Mouse (Mus musculus) stomach, embryonic 15.5 days (tissue): Measurements from ENCODE around the gene Synj2. TPM values are rescaled to one million over a fixed set of nuclear protein-coding genes. Genes with fewer than 3 reads are reported as not detected.

ENCODE experiments used
- ATAC-seq: fragments of 200-750 bp; cut with Nextera tagmentation; 2 replicates; pipeline ENCODE4 v1.8.0; 2017; ENCODE audit warnings: low read depth, moderate number of reproducible peaks, moderate TSS enrichment; ENCODE audit not compliant: insufficient read depth, low FRiP score
- H3K27ac ChIP-seq: fragments of 300-500 bp; sonication (generic); 2 replicates; pipeline ENCODE4 v1.5.1; 2015; ENCODE audit warnings: mild to moderate bottlenecking, inconsistent platforms
- H3K27me3 ChIP-seq: fragments of 300-500 bp; sonication (generic); replicated peaks from 2 replicates; pipeline ENCODE4 v1.6.1; 2015; ENCODE audit warnings: inconsistent platforms
- H3K36me3 ChIP-seq: fragments of 300-500 bp; sonication (generic); 2 replicates; pipeline ENCODE4 v1.6.1; 2015; ENCODE audit warnings: inconsistent platforms
- H3K4me1 ChIP-seq: fragments of 300-500 bp; sonication (generic); 2 replicates; pipeline ENCODE4 v1.6.1; 2015; ENCODE audit warnings: inconsistent platforms
- H3K4me2 ChIP-seq: fragments of 300-500 bp; sonication (generic); 2 replicates; pipeline ENCODE4 v1.6.1; 2015; ENCODE audit warnings: mild to moderate bottlenecking, inconsistent platforms
- H3K4me3 ChIP-seq: fragments of 300-500 bp; sonication (generic); replicated peaks from 2 replicates; pipeline ENCODE4 v1.5.1; 2015; ENCODE audit warnings: inconsistent platforms
- H3K9ac ChIP-seq: fragments of 300-500 bp; sonication (generic); 2 replicates; pipeline ENCODE4 v1.6.1; 2015; ENCODE audit warnings: inconsistent platforms
- H3K9me3 ChIP-seq: fragments of 300-500 bp; sonication (generic); 2 replicates; pipeline ENCODE4 v1.6.1; 2016; ENCODE audit warnings: inconsistent platforms
- WGBS: fragments of 180-500 bp; shearing (Covaris S2); methylation state at CpG from one replicate; pipeline ENCODE4 v1.1.7; 2015; 5-methylcytosine and 5-hydroxymethylcytosine counted together
- polyA plus RNA-seq: library from polyadenylated mRNA; unstranded; fragments of >200 nt; fragmentation: Nextera tagmentation; extraction: Ambion mirVana; gene quantifications from 2 replicates; pipeline ENCODE4 v1.2.1, GENCODE M21; 2015

The Synj2 gene
- polyA plus RNA-seq, 1 experiment from 2014 or later = 5.9 TPM

DNA sequence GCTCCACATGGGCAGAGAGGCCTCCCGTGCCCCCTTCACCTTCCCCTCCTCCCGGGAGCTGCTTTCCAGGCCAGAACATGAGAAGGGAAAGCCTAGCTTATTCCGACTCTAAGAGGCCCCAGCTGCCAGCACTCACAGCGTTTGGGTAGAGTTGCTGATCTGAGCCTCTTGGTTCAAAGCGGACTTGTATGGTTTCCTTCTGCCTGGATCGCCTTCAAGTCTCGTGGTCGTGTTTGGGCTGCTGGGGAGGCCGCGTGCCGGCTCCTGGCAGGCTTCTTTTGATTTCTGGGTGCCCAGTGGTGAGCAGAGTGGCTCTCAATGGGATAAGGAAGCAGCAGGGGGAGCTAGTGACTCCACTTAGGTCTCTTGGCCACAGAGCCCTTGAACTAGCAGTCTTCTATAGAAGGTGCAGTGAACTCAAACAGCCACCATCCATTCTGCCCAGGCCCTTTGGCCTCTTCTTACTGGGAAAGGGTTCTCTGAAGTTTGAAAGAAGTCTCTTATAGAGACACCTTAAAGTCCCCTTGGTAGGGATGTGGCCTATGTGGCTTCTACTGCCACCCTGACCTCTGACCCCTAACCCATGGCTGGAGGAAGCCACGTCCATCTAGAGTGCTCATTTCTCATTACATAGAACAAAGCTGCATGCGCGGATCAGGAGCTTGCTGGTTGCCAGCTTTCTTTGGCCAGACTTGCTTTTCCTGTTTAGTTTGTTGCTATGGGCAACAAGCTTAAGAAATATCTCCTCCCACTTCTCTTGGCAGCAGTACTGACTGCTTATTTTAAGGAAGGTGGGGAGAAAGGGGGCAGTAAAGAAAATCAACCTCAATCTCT lies 64.8 kb downstream of the Synj2 start:
- no peaks in the 10 kb centered on the region; the same call in 1 of the 2 replicates for H3K9me3 ChIP-seq
- no peaks in the 10 kb centered on the region for H3K27me3 ChIP-seq
- peak overlapping the region; percentile 92 for H3K27ac ChIP-seq
- WGBS = 16% methylated on average over 14 of the region's 14 CpGs
- H3K4me1 ChIP-seq = peaks cover 23% of the 10 kb centered on the region
- peak; percentile 49 for ATAC-seq
- H3K4me2 ChIP-seq = peak overlapping the region; percentile 27; the same call in 1 of the 2 replicates
- H3K4me3 ChIP-seq = no peak overlapping the region
- 0 out of 2 replicates have a peak, but pooled peaks cover 5% of the 10 kb centered on the region for H3K36me3 ChIP-seq
- H3K9ac ChIP-seq = no peak overlapping the region

DNA sequence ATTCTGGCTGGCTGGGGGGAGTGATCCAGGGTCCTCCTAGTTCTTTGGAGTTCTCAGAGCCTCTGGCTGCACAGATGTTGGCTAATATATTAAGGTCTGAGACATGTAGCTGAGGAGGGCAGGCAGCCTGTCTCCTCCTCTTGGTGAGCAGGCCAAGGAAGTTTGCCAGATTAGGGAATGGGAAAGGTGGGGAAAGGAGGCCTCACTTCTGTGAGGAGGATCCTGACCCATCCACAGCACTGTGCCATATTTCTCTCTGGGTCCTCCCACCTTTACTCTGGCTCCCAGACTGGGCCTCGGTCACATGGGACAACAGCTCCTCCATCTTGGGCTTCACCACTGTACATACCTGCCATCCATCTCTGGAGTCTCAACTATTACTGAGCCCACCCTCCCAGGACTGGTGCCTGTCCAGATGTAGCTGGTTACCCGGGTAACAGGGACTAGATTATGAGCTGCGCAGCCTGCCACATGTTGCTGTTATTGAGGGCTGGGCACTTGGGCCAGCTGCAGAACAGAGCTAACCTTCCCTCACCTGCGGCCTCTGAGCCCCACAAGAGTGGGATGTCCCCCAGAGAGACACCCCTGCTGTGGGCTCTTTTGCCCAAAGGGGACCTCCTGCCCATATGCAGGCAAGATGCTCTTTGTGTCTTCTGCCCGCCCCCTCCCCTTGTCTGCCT lies 66.2 kb downstream of the Synj2 start:
- H3K36me3 ChIP-seq = 0 out of 2 replicates have a peak, but pooled peaks cover 5% of the 10 kb centered on the region
- 90% methylated on average over 5 of the region's 5 CpGs for WGBS

DNA sequence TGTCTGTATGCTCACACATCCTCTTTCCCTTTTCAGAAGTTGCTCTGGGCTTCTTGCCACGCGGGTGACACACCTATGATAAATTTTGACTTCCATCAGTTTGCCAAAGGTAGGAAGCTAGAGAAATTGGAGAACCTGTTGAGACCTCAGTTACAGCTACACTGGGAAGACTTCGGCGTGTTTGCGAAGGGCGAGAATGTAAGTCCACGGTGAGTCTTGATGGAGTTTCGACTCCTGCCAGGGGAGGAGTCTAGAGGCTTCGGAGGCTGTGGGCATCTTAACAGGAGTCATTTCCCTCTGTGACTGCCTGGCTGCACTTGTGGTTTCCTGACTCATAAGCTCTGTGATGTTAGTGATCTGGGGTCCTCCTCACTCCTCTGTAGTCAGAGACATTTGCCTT lies 66.8 kb downstream of the Synj2 start:
- Histone ChIP-seq H3K9ac (no peak overlapping the region), H3K27ac (peak overlapping the region; percentile 46), H3K4me3 (no peak overlapping the region), H3K36me3 (0 out of 2 replicates have a peak, but pooled peaks cover 5% of the 10 kb centered on the region), H3K9me3 (no peaks in the 10 kb centered on the region; the same call in 1 of the 2 replicates), H3K4me2 (no peak overlapping the region), H3K4me1 (peaks cover 23% of the 10 kb centered on the region), H3K27me3 (no peaks in the 10 kb centered on the region)
- WGBS = 56% methylated on average over 9 of the region's 9 CpGs
- no peak for ATAC-seq

More for the DNA sequence above, 66.2 kb downstream of the Synj2 start:
- peak overlapping the region; percentile 46 for H3K27ac ChIP-seq
- no peaks in the 10 kb centered on the region for H3K27me3 ChIP-seq
- no peak overlapping the region for H3K4me3 ChIP-seq
- no peak overlapping the region for H3K9ac ChIP-seq
- peaks cover 23% of the 10 kb centered on the region for H3K4me1 ChIP-seq
- ATAC-seq = peak; percentile 30; the same call in 1 of the 2 replicates
- no peaks in the 10 kb centered on the region; the same call in 1 of the 2 replicates for H3K9me3 ChIP-seq
- H3K4me2 ChIP-seq = no peak overlapping the region

DNA sequence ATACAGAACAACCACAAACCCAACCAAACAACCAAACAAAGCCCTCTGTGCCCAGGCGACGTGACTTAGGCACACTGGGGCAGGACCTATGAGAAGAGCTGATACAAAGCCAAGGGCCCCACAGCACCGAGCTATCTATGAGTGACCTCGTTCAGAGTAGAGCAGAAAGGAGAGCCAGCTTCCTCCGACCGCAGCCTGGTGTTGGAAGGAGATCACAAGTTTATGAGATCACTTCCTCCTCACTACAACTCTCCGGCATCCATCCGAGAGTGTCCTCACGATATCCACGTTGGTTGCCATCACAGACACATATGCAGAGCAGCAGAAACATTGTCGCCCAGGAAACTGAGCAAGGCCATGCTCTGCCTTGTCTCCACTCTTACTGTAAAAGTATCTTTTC lies 67.5 kb downstream of the Synj2 start:
- ATAC-seq = no peak
- H3K9me3 ChIP-seq = no peaks in the 10 kb centered on the region; the same call in 1 of the 2 replicates
- H3K36me3 ChIP-seq = peaks cover 8% of the 10 kb centered on the region; the same call in 1 of the 2 replicates
- H3K4me1 ChIP-seq = peaks cover 23% of the 10 kb centered on the region
- H3K27me3 ChIP-seq = no peaks in the 10 kb centered on the region
- H3K4me3 ChIP-seq = no peak overlapping the region
- 0 out of 2 replicates have a peak overlapping the region, but pooled peaks have one; percentile 13 for H3K27ac ChIP-seq
- WGBS = 66% methylated on average over 11 of the region's 11 CpGs
- no peak overlapping the region for H3K4me2 ChIP-seq
- H3K9ac ChIP-seq = no peak overlapping the region

DNA sequence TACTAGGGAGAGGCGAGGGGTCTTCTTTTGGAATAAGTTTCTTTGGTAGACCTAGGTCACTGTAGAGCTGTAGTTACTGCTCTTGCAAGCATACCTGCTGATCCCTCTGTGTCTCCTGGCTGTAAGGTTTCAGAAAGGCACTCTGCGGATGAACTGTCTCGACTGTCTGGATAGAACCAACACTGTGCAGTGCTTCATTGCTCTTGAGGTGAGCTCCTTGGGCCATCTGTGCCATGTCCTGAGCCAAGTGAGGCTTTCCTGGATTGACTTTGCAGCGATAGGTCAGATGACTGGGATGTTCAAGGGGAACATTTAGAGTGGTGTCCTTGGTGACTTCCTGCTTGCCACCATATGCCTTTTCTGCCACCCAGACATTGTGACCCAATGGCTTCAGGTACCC lies 68.5 kb downstream of the Synj2 start:
- ATAC-seq = no peak
- Histone ChIP-seq H3K9me3 (no peaks in the 10 kb centered on the region), H3K27ac (no peak overlapping the region), H3K4me2 (no peak overlapping the region), H3K27me3 (no peaks in the 10 kb centered on the region), H3K4me1 (peaks cover 23% of the 10 kb centered on the region), H3K9ac (no peak overlapping the region), H3K36me3 (peaks cover 12% of the 10 kb centered on the region; the same call in 1 of the 2 replicates), H3K4me3 (no peak overlapping the region)
- WGBS = 90% methylated on average over 4 of the region's 4 CpGs

DNA sequence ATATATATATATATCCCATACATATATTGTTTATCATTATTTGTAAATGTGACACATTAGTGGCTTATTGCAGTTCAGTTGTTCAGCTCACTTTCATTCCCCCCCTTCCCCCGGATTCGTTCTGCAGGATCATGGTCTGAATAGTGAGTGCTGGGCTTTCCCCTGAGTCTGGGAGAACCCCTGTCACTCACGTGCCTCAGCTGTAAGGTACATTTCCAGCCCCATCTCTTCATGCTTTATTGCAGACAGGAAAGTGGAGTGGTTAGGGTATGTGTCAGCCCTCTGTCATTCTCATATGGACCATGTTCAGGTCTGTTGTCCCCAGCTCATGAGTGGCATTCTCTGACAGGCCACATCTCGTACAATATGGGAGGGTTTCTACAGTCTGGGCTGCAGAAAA lies 72.0 kb downstream of the Synj2 start:
- no peaks in the 10 kb centered on the region for H3K9me3 ChIP-seq
- H3K9ac ChIP-seq = no peak overlapping the region
- no peak overlapping the region for H3K4me3 ChIP-seq
- H3K36me3 ChIP-seq = peaks cover 12% of the 10 kb centered on the region; the same call in 1 of the 2 replicates
- 0 out of 2 replicates have a peak, but pooled peaks cover 9% of the 10 kb centered on the region for H3K4me1 ChIP-seq
- H3K27ac ChIP-seq = no peak overlapping the region
- H3K4me2 ChIP-seq = no peak overlapping the region
- 77% methylated on average over 4 of the region's 4 CpGs for WGBS
- no peaks in the 10 kb centered on the region for H3K27me3 ChIP-seq
- no peak for ATAC-seq

DNA sequence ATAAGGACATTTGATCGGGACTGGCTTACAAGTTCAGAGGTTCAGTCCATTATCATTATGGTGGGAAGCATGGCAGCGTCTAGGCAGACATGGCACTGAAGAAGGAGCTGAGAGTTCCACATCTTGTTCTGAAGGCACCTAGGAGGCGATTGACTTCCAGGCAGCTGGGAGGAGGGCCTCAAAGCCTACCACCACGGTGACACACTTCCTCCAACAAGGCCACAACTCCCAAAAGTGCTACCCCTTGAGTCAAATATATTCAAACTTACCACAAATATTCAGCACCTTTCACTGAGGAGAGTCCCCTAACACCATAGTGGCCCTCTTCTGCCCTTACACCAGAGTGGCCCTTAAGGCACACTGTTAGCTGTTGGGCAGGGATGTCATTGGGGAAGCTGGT lies 73.9 kb downstream of the Synj2 start:
- no peak for ATAC-seq
- 0 out of 2 replicates have a peak, but pooled peaks cover 9% of the 10 kb centered on the region for H3K4me1 ChIP-seq
- H3K27me3 ChIP-seq = no peaks in the 10 kb centered on the region
- H3K9me3 ChIP-seq = no peaks in the 10 kb centered on the region
- no peak overlapping the region for H3K4me3 ChIP-seq
- no peak overlapping the region for H3K27ac ChIP-seq
- whole genome bisulfite sequencing = 92% methylated on average over 4 of the region's 4 CpGs
- H3K4me2 ChIP-seq = no peak overlapping the region
- peaks cover 7% of the 10 kb centered on the region; the same call in 1 of the 2 replicates for H3K36me3 ChIP-seq
- H3K9ac ChIP-seq = no peak overlapping the region

DNA sequence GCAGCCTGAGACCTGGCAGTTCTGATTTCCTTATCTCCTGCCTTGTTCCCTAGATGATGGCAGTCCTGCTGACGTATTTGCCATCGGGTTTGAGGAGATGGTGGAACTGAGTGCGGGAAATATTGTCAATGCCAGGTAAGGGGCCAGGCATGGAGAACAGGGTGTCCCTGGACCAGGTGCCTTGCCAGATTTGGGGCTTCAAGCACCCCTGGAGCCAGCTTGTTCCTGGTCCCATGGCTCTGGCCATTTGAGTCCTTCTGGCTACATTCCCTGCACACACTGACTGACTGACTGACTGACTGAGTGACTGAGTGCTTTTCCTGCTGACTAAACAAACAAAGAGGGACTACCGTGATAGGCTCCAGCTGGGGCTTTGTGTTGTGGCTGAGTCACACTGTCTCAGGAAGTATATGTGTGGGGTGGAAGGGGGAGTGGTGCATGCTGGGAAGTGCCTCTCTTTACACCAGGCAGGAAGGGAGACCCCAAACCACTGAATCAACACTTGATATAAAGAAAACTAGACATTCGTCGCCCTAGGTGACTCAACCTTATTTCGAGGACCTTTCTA lies 75.2 kb downstream of the Synj2 start:
- 53% methylated on average over 7 of the region's 7 CpGs for WGBS
- Histone ChIP-seq H3K27me3 (no peaks in the 10 kb centered on the region), H3K4me3 (no peak overlapping the region), H3K4me2 (no peak overlapping the region), H3K36me3 (peaks cover 6% of the 10 kb centered on the region; the same call in 1 of the 2 replicates), H3K9me3 (no peaks in the 10 kb centered on the region), H3K4me1 (0 out of 2 replicates have a peak, but pooled peaks cover 9% of the 10 kb centered on the region), H3K9ac (no peak overlapping the region), H3K27ac (peak overlapping the region; percentile 65; the same call in 1 of the 2 replicates)
- peak; percentile 90 for ATAC-seq

DNA sequence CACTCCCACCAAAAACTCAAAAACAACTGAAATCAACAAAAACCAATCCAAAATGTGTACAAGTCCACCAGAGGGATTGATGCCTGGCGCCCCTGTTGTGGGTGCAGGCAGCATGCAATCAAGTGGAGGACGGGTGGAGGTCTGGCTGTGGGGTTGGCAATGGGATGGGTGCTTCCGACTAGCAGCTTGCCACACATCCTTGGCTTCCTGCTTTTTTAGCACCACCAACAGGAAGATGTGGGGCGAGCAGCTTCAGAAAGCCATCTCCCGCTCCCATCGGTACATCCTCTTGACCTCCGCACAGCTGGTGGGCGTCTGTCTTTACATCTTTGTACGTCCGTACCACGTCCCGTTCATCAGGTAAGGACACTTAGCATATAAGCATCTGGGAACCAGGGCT lies 76.2 kb downstream of the Synj2 start:
- H3K27ac ChIP-seq = peak overlapping the region; percentile 18; the same call in 1 of the 2 replicates
- H3K4me2 ChIP-seq = no peak overlapping the region
- H3K4me1 ChIP-seq = 0 out of 2 replicates have a peak, but pooled peaks cover 9% of the 10 kb centered on the region
- H3K9ac ChIP-seq = no peak overlapping the region
- no peaks in the 10 kb centered on the region for H3K9me3 ChIP-seq
- H3K27me3 ChIP-seq = no peaks in the 10 kb centered on the region
- H3K36me3 ChIP-seq = peaks cover 6% of the 10 kb centered on the region; the same call in 1 of the 2 replicates
- H3K4me3 ChIP-seq = no peak overlapping the region
- 67% methylated on average over 12 of the region's 12 CpGs for WGBS
- no peak for ATAC-seq

DNA sequence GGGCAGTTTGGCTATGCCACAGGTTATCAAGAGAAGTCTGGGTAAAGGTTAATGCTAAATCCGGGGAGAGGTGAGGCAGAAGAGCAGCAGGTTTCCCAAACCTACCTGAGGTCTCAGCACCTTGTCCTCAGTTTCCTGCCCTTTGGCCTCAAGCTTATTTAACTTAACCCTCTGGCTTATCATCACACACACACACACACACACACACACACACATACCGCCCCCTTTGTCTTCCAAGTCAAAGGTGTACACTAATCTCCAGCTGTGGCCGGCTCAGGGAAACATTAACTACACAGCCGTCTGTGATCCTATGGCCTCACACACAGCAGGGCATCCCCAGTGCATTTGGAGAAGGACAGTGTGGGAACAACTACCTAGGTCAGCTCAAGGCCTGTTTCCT lies 77.3 kb downstream of the Synj2 start:
- Histone ChIP-seq H3K9me3 (no peaks in the 10 kb centered on the region), H3K4me1 (0 out of 2 replicates have a peak, but pooled peaks cover 9% of the 10 kb centered on the region), H3K36me3 (peaks cover 6% of the 10 kb centered on the region; the same call in 1 of the 2 replicates), H3K4me3 (no peak overlapping the region), H3K4me2 (no peak overlapping the region), H3K27ac (0 out of 2 replicates have a peak overlapping the region, but pooled peaks have one; percentile 18), H3K9ac (no peak overlapping the region), H3K27me3 (no peaks in the 10 kb centered on the region)
- 0 out of 2 replicates have a peak, but pooled peaks have one; percentile 36 for ATAC-seq
- 59% methylated on average over 4 of the region's 4 CpGs for WGBS

DNA sequence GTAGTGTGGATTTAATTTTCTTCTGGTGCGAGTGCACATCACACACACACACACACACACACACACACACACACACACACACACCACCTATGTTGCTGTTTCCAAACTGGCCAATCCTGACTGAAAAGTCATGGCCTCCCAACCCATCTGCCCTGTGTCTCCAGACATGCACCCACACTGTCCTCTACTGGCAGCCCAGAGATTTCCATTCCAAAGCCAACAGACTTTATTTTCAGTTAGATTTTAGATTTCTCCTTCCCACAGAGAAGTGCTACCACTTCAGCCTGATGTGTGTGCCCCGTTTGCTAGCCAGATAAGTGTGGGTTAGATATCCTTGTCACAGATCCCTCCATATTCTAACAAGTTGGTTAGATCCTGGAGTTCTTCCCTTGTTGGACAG lies 78.7 kb downstream of the Synj2 start:
- no peak for ATAC-seq
- H3K9me3 ChIP-seq = no peaks in the 10 kb centered on the region
- H3K27me3 ChIP-seq = no peaks in the 10 kb centered on the region
- H3K27ac ChIP-seq = no peak overlapping the region
- H3K4me1 ChIP-seq = 0 out of 2 replicates have a peak, but pooled peaks cover 9% of the 10 kb centered on the region
- peaks cover under 1% of the 10 kb centered on the region for H3K36me3 ChIP-seq
- H3K9ac ChIP-seq = no peak overlapping the region
- no peak overlapping the region for H3K4me2 ChIP-seq
- 50% methylated on average over 2 of the region's 2 CpGs for WGBS
- no peak overlapping the region for H3K4me3 ChIP-seq
